Mouse (Mus musculus) testis, adult 2 months (tissue): ENCODE measurements around the gene Gm19410.

ENCODE experiments used
- CTCF ChIP-seq: fragments of 200-500 bp; IDR thresholded peaks from 2 replicates; pipeline ENCODE4 v1.5.1; 2012; ENCODE audit warnings: low read depth, mild to moderate bottlenecking, inconsistent platforms, low read length, moderate library complexity; ENCODE audit not compliant: control insufficient read depth, insufficient read depth, insufficient replicate concordance
- POLR2A ChIP-seq: fragments of 200-500 bp; IDR thresholded peaks from 2 replicates; pipeline ENCODE4 v1.6.1; 2012; ENCODE audit warnings: low read depth, mild to moderate bottlenecking, inconsistent platforms, low read length, moderate library complexity; ENCODE audit not compliant: control insufficient read depth

GRCm38 (mm10) chr8:35735438-35735837 is 30.2 kb upstream of the Gm19410 start:
- no peak for TF ChIP-seq CTCF
- no peak for TF ChIP-seq POLR2A
